11 mouse cellular contexts compared by ENCODE assay signal in genomic region chr7:27197136-27197535, GRCm38 (mm10). TPM values are rescaled to one million over a fixed set of nuclear protein-coding genes. Genes with fewer than 3 reads are reported as not detected.
DNase-seq lines count a peak whose midpoint lies in the region; ATAC-seq and TF ChIP-seq lines count a peak whose summit lies in the region.
"Had no signal": no experiment of that assay in that cellular context is flagged by ENCODE, and none has a peak within 500 bp of the region (broad histone marks: within the 10 kb centered on the region; RNA-seq: fewer than 3 reads in every experiment).

No protein-coding gene starts in this region.

- no peak for TF ChIP-seq CTCF in bone marrow macrophage, adult 2 months (IDR thresholded peaks at IDR 0.05; ENCODE audit: low read depth, low read length)

- H3K27ac ChIP-seq in forebrain, embryonic 13.5 days: no peak overlapping the region
- no peak overlapping the region for H3K27ac ChIP-seq in forebrain, embryonic 11.5 days (ENCODE audit: low read depth, low read length)
- H3K27ac ChIP-seq in kidney, embryonic 16.5 days (ENCODE audit: low read length): no peak overlapping the region
- peak overlapping the region; percentile 95 for H3K27ac ChIP-seq in bone marrow macrophage, adult 2 months (ENCODE audit: insufficient read depth, low read depth, low read length)
- peak overlapping the region; percentile 66; the same call in 1 of the 2 replicates for H3K27ac ChIP-seq in liver, embryonic 15.5 days (replicated peaks)

- no peaks in the 10 kb centered on the region for H3K9me3 ChIP-seq in forebrain, embryonic 13.5 days (replicated peaks)
- H3K9me3 ChIP-seq in forebrain, embryonic 11.5 days (ENCODE audit: control insufficient read depth, low read length): no peaks in the 10 kb centered on the region
- H3K9me3 ChIP-seq in kidney, embryonic 16.5 days (ENCODE audit: low read length): no peaks in the 10 kb centered on the region
- no peaks in the 10 kb centered on the region for H3K9me3 ChIP-seq in liver, embryonic 15.5 days (replicated peaks)

- H3K9ac ChIP-seq in forebrain, embryonic 13.5 days: no peak overlapping the region
- no peak overlapping the region for H3K9ac ChIP-seq in forebrain, embryonic 11.5 days (ENCODE audit: low read length)
- no peak overlapping the region for H3K9ac ChIP-seq in kidney, embryonic 16.5 days (replicated peaks; ENCODE audit: low read length)
- no peak overlapping the region for H3K9ac ChIP-seq in liver, embryonic 15.5 days

- DNase-seq in forebrain, embryonic 11.5 days (ENCODE audit: low spot score): no peak
- no peak for DNase-seq in kidney, adult 18-20 months
- DNase-seq in left cerebral cortex, adult 11 months (ENCODE audit: low spot score): no peak
- no peak for DNase-seq in lung, adult 18-20 months
- DNase-seq: kidney, postnatal 10 days; midbrain, embryonic 14.5 days had no signal

- no peak overlapping the region for H3K4me3 ChIP-seq in forebrain, embryonic 13.5 days
- H3K4me3 ChIP-seq in forebrain, embryonic 11.5 days (ENCODE audit: low read depth, low read length): no peak overlapping the region
- H3K4me3 ChIP-seq in kidney, embryonic 16.5 days (ENCODE audit: low read length): no peak overlapping the region
- H3K4me3 ChIP-seq in bone marrow macrophage, adult 2 months (ENCODE audit: insufficient read depth, low read length): no peak overlapping the region
- H3K4me3 ChIP-seq in liver, embryonic 15.5 days (replicated peaks): no peak overlapping the region

- ATAC-seq in forebrain, embryonic 13.5 days: no peak
- no peak for ATAC-seq in forebrain, embryonic 11.5 days (replicated peaks; ENCODE audit: low FRiP score)
- no peak for ATAC-seq in kidney, embryonic 16.5 days (ENCODE audit: low FRiP score, low TSS enrichment)
- ATAC-seq in liver, embryonic 15.5 days (ENCODE audit: insufficient read depth): no peak

- peaks cover 32% of the 10 kb centered on the region for H3K36me3 ChIP-seq in forebrain, embryonic 13.5 days (ENCODE audit: poor library complexity, severe bottlenecking)
- peaks cover 6% of the 10 kb centered on the region for H3K36me3 ChIP-seq in forebrain, embryonic 11.5 days (ENCODE audit: control insufficient read depth, insufficient read depth, low read length)
- H3K36me3 ChIP-seq in kidney, embryonic 16.5 days (ENCODE audit: insufficient read depth, low read length): peaks cover 30% of the 10 kb centered on the region
- H3K36me3 ChIP-seq in liver, embryonic 15.5 days (replicated peaks): peaks cover 24% of the 10 kb centered on the region

- H3K27me3 ChIP-seq in forebrain, embryonic 13.5 days: no peaks in the 10 kb centered on the region
- no peaks in the 10 kb centered on the region for H3K27me3 ChIP-seq in forebrain, embryonic 11.5 days (ENCODE audit: control insufficient read depth, insufficient read depth, low read length)
- H3K27me3 ChIP-seq in kidney, embryonic 16.5 days (ENCODE audit: insufficient read depth, low read length): no peaks in the 10 kb centered on the region
- H3K27me3 ChIP-seq in liver, embryonic 15.5 days: no peaks in the 10 kb centered on the region

- H3K4me2 ChIP-seq in forebrain, embryonic 13.5 days: 0 out of 2 replicates have a peak overlapping the region, but pooled peaks have one; percentile 88
- no peak overlapping the region for H3K4me2 ChIP-seq in forebrain, embryonic 11.5 days (ENCODE audit: low read depth, low read length, severe bottlenecking)
- peak overlapping the region; percentile 98 for H3K4me2 ChIP-seq in kidney, embryonic 16.5 days (replicated peaks; ENCODE audit: low read depth, low read length)
- 0 out of 2 replicates have a peak overlapping the region, but pooled peaks have one; percentile 82 for H3K4me2 ChIP-seq in liver, embryonic 15.5 days

- peaks cover 30% of the 10 kb centered on the region for H3K4me1 ChIP-seq in forebrain, embryonic 13.5 days
- H3K4me1 ChIP-seq in forebrain, embryonic 11.5 days (replicated peaks; ENCODE audit: control insufficient read depth, insufficient read depth, low read length): peaks cover 9% of the 10 kb centered on the region; the same call in 1 of the 2 replicates
- peaks cover 17% of the 10 kb centered on the region for H3K4me1 ChIP-seq in kidney, embryonic 16.5 days (ENCODE audit: insufficient read depth, low read length)
- peaks cover 49% of the 10 kb centered on the region for H3K4me1 ChIP-seq in bone marrow macrophage, adult 2 months (ENCODE audit: control insufficient read depth, insufficient read depth, low read length)
- H3K4me1 ChIP-seq in liver, embryonic 15.5 days (replicated peaks): peaks cover 23% of the 10 kb centered on the region

- 90% methylated on average over 3 of the region's 3 CpGs for WGBS in forebrain, embryonic 13.5 days
- 83% methylated on average over 3 of the region's 3 CpGs for WGBS in forebrain, embryonic 11.5 days
- 88% methylated on average over 2 of the region's 3 CpGs for WGBS in kidney, embryonic 16.5 days
- WGBS in liver, embryonic 15.5 days (ENCODE audit: insufficient replicate concordance): 63% methylated on average over 3 of the region's 3 CpGs

- TF ChIP-seq POLR2A in bone marrow macrophage, adult 2 months (IDR thresholded peaks at IDR 0.05; ENCODE audit: borderline replicate concordance, low read depth, low read length): no peak

RNA-seq across cellular contexts. Expression of gene Snrpa, which starts 1.1 kb away (rescaled TPM):
- polyA plus RNA-seq in forebrain, embryonic 13.5 days (2015; fragmentation: Nextera tagmentation; extraction: Ambion mirVana): 269 and 280 TPM in 2 replicates
- polyA plus RNA-seq in forebrain, embryonic 11.5 days (2014; fragmentation: Nextera tagmentation; extraction: Ambion mirVana): 369 and 390 TPM in 2 replicates
- polyA plus RNA-seq in kidney, embryonic 16.5 days (2015; fragmentation: Nextera tagmentation; extraction: Ambion mirVana): 305 and 323 TPM in 2 replicates
- polyA plus RNA-seq in bone marrow macrophage, adult 2 months (2012; ENCODE audit: insufficient read depth, insufficient read length, missing spikeins): 52.0 and 63.3 TPM in 2 replicates
- 79.3 and 89.6 TPM in 2 replicates for polyA plus RNA-seq in liver, embryonic 15.5 days (2015; fragmentation: Nextera tagmentation; extraction: Ambion mirVana)

RNA-seq across cellular contexts. Expression of gene BC024978, which starts 1.6 kb away (rescaled TPM):
- 4.2 and 4.4 TPM in 2 replicates for polyA plus RNA-seq in forebrain, embryonic 13.5 days (2015; fragmentation: Nextera tagmentation; extraction: Ambion mirVana)
- 4.5 and 5.3 TPM in 2 replicates for polyA plus RNA-seq in forebrain, embryonic 11.5 days (2014; fragmentation: Nextera tagmentation; extraction: Ambion mirVana)
- 4.1 TPM in 2 replicates for polyA plus RNA-seq in kidney, embryonic 16.5 days (2015; fragmentation: Nextera tagmentation; extraction: Ambion mirVana)
- polyA plus RNA-seq in bone marrow macrophage, adult 2 months (2012; ENCODE audit: insufficient read depth, insufficient read length, missing spikeins): 4.0 and 5.0 TPM in 2 replicates
- polyA plus RNA-seq in liver, embryonic 15.5 days (2015; fragmentation: Nextera tagmentation; extraction: Ambion mirVana): 0.79 and 1.0 TPM in 2 replicates

RNA-seq across cellular contexts. Expression of gene Mia, which starts 16.2 kb away (rescaled TPM):
- 4.3 and 6.2 TPM in 2 replicates for polyA plus RNA-seq in forebrain, embryonic 13.5 days (2015; fragmentation: Nextera tagmentation; extraction: Ambion mirVana)
- polyA plus RNA-seq in forebrain, embryonic 11.5 days (2014; fragmentation: Nextera tagmentation; extraction: Ambion mirVana): 1.6 and 2.4 TPM in 2 replicates
- polyA plus RNA-seq in kidney, embryonic 16.5 days (2015; fragmentation: Nextera tagmentation; extraction: Ambion mirVana): 18.5 and 22.3 TPM in 2 replicates
- not detected in 2 replicates for polyA plus RNA-seq in bone marrow macrophage, adult 2 months (2012; ENCODE audit: insufficient read depth, insufficient read length, missing spikeins)
- polyA plus RNA-seq in liver, embryonic 15.5 days (2015; fragmentation: Nextera tagmentation; extraction: Ambion mirVana): 0.61 and 1.5 TPM in 2 replicates

RNA-seq across cellular contexts. Expression of gene Gm21983, which starts 16.2 kb away (rescaled TPM):
- polyA plus RNA-seq in forebrain, embryonic 13.5 days (2015; fragmentation: Nextera tagmentation; extraction: Ambion mirVana): not detected in 2 replicates
- 0.98 TPM in 1 of 2 replicates, not detected in the other for polyA plus RNA-seq in forebrain, embryonic 11.5 days (2014; fragmentation: Nextera tagmentation; extraction: Ambion mirVana)
- polyA plus RNA-seq in kidney, embryonic 16.5 days (2015; fragmentation: Nextera tagmentation; extraction: Ambion mirVana): not detected in 2 replicates
- not detected in 2 replicates for polyA plus RNA-seq in bone marrow macrophage, adult 2 months (2012; ENCODE audit: insufficient read depth, insufficient read length, missing spikeins)
- not detected in 2 replicates for polyA plus RNA-seq in liver, embryonic 15.5 days (2015; fragmentation: Nextera tagmentation; extraction: Ambion mirVana)
- polyA plus RNA-seq: heart, embryonic 16.5 days; midbrain, embryonic 14.5 days had no signal

RNA-seq across cellular contexts. Expression of gene Rab4b, which starts 18.4 kb away (rescaled TPM):
- polyA plus RNA-seq in forebrain, embryonic 13.5 days (2015; fragmentation: Nextera tagmentation; extraction: Ambion mirVana): 77.4 and 80.0 TPM in 2 replicates
- 52.3 and 52.5 TPM in 2 replicates for polyA plus RNA-seq in forebrain, embryonic 11.5 days (2014; fragmentation: Nextera tagmentation; extraction: Ambion mirVana)
- polyA plus RNA-seq in kidney, embryonic 16.5 days (2015; fragmentation: Nextera tagmentation; extraction: Ambion mirVana): 65.7 and 67.9 TPM in 2 replicates
- 65.0 and 66.6 TPM in 2 replicates for polyA plus RNA-seq in bone marrow macrophage, adult 2 months (2012; ENCODE audit: insufficient read depth, insufficient read length, missing spikeins)
- polyA plus RNA-seq in liver, embryonic 15.5 days (2015; fragmentation: Nextera tagmentation; extraction: Ambion mirVana): 21.2 and 23.0 TPM in 2 replicates

Comparison
In these comparisons a context has a peak if more than half of its experiments do, and no peak if none do; other contexts are left out.
1. H3K27ac ChIP-seq: peak in bone marrow macrophage, adult 2 months (single experiment) and liver, embryonic 15.5 days (single experiment); none in forebrain, embryonic 13.5 days (single experiment), forebrain, embryonic 11.5 days (single experiment) and kidney, embryonic 16.5 days (single experiment).